Mouse (Mus musculus) testis, adult 2 months (tissue): ENCODE data around the gene Ppp1r14c.

Source experiments
- CTCF ChIP-seq: fragments of 200-500 bp; IDR thresholded peaks from 2 replicates; pipeline ENCODE4 v1.5.1; 2012; ENCODE audit warnings: low read depth, mild to moderate bottlenecking, inconsistent platforms, low read length, moderate library complexity; ENCODE audit not compliant: control insufficient read depth, insufficient read depth, insufficient replicate concordance
- POLR2A ChIP-seq: fragments of 200-500 bp; IDR thresholded peaks from 2 replicates; pipeline ENCODE4 v1.6.1; 2012; ENCODE audit warnings: low read depth, mild to moderate bottlenecking, inconsistent platforms, low read length, moderate library complexity; ENCODE audit not compliant: control insufficient read depth

DNA sequence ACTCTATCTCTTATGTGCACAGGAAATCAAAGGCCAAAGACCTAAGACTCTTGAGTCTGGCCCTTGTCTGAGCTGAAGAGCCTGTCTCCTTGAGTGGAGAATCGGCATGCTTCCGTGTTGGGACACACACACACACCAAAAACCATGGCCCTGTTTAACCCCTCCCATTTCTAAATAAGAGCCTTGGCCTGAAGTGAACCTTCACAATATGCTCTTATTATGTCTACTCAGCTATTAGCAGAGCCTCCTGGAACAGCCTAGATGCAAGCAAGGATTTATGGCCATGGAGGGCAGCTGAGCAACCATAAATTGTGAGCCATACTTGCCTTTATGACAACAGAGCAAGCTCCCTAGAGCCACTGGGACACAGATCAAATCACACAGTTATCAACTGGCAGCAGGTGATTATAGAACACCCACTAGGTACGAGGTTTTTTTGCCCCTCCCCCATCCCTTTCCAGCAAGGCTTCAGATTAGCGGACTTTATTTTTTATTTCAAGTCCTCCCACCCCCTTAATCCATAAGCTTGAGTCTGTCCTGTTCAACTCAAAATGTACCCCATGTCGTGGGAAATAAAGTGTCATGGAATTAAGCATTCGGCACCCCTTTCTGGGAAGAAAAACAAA is 42.3 kb downstream of the Ppp1r14c start:
- TF ChIP-seq POLR2A = no peak
- no peak for TF ChIP-seq CTCF
